ENCODE assay signal across 9 mouse cellular contexts in genomic region chr4:53715977-53716376, GRCm38 (mm10). TPM values are rescaled to one million over a fixed set of nuclear protein-coding genes. Genes with fewer than 3 reads are reported as not detected.
DNase-seq lines count a peak whose midpoint lies in the region; ATAC-seq and TF ChIP-seq lines count a peak whose summit lies in the region.
"Had no signal": no experiment of that assay in that cellular context is flagged by ENCODE, and none has a peak within 500 bp of the region (broad histone marks: within the 10 kb centered on the region; RNA-seq: fewer than 3 reads in every experiment).

No protein-coding gene starts in this region.

- no peaks in the 10 kb centered on the region for H3K4me1 ChIP-seq in intestine, postnatal 0 days (replicated peaks; ENCODE audit: control insufficient read depth, insufficient read depth, low read length)
- H3K4me1 ChIP-seq in intestine, embryonic 16.5 days (ENCODE audit: control insufficient read depth, insufficient read depth, low read length) = peaks cover 7% of the 10 kb centered on the region; the same call in 1 of the 2 replicates
- H3K4me1 ChIP-seq in cortical plate, adult 2 months (ENCODE audit: control insufficient read depth, insufficient read depth, low read length) = no peaks in the 10 kb centered on the region
- peaks cover 11% of the 10 kb centered on the region for H3K4me1 ChIP-seq in embryonic facial prominence, embryonic 10.5 days

- peak; percentile 14 for DNase-seq in thymus, postnatal 25 days
- no peak for DNase-seq in thymus, postnatal 10 days (ENCODE audit: low spot score in 2 of 2)
- no peak for DNase-seq in frontal cortex, postnatal 10 days (ENCODE audit: low spot score in 2 of 2)
- DNase-seq in layer of hippocampus, postnatal 10 days (ENCODE audit: low spot score in 2 of 2) = no peak
- no peak for DNase-seq in embryonic facial prominence, embryonic 10.5 days (ENCODE audit: low spot score)

- no peak for ATAC-seq in intestine, postnatal 0 days
- ATAC-seq in intestine, embryonic 16.5 days = no peak
- ATAC-seq: hindbrain, embryonic 16.5 days had no signal

- H3K9me3 ChIP-seq in intestine, postnatal 0 days (ENCODE audit: control insufficient read depth) = no peaks in the 10 kb centered on the region
- no peaks in the 10 kb centered on the region for H3K9me3 ChIP-seq in intestine, embryonic 16.5 days (ENCODE audit: control insufficient read depth, low read length)
- no peaks in the 10 kb centered on the region for H3K9me3 ChIP-seq in embryonic facial prominence, embryonic 10.5 days

- H3K27me3 ChIP-seq in intestine, postnatal 0 days (replicated peaks; ENCODE audit: control insufficient read depth, insufficient read depth, low read length) = no peaks in the 10 kb centered on the region
- H3K27me3 ChIP-seq in intestine, embryonic 16.5 days (replicated peaks; ENCODE audit: control insufficient read depth, insufficient read depth, low read length) = no peaks in the 10 kb centered on the region
- H3K27me3 ChIP-seq in embryonic facial prominence, embryonic 10.5 days (replicated peaks; ENCODE audit: low read depth, poor library complexity, severe bottlenecking) = no peaks in the 10 kb centered on the region

- no peaks in the 10 kb centered on the region for H3K36me3 ChIP-seq in intestine, postnatal 0 days (ENCODE audit: control insufficient read depth, insufficient read depth)
- no peaks in the 10 kb centered on the region for H3K36me3 ChIP-seq in intestine, embryonic 16.5 days (ENCODE audit: control insufficient read depth, insufficient read depth, low read length)
- peaks cover 14% of the 10 kb centered on the region for H3K36me3 ChIP-seq in embryonic facial prominence, embryonic 10.5 days (replicated peaks)

- H3K9ac ChIP-seq in intestine, postnatal 0 days (ENCODE audit: low read depth, low read length) = no peak overlapping the region
- no peak overlapping the region for H3K9ac ChIP-seq in intestine, embryonic 16.5 days (ENCODE audit: low read depth, low read length)

- no peak overlapping the region for H3K4me2 ChIP-seq in intestine, postnatal 0 days (replicated peaks; ENCODE audit: low read depth)
- no peak overlapping the region for H3K4me2 ChIP-seq in intestine, embryonic 16.5 days (ENCODE audit: low read depth, low read length)

- peak; percentile 65 for TF ChIP-seq CTCF in intestine, postnatal 0 days (IDR thresholded peaks at IDR 0.05; ENCODE audit: low read depth)
- TF ChIP-seq CTCF in cortical plate, adult 2 months (IDR thresholded peaks at IDR 0.05; ENCODE audit: extremely low read depth, insufficient read depth, low read length) = peak; percentile 21; the same call in 1 of the 2 replicates

- TF ChIP-seq POLR2A in cortical plate, adult 2 months (IDR thresholded peaks at IDR 0.05; ENCODE audit: extremely low read depth, insufficient read depth, low read length) = no peak

- H3K27ac ChIP-seq in intestine, postnatal 0 days (ENCODE audit: low read depth, low read length) = no peak overlapping the region
- no peak overlapping the region for H3K27ac ChIP-seq in intestine, embryonic 16.5 days (ENCODE audit: low read length)
- no peak overlapping the region for H3K27ac ChIP-seq in cortical plate, adult 2 months (ENCODE audit: insufficient read depth, low read length)
- H3K27ac ChIP-seq in embryonic facial prominence, embryonic 10.5 days (replicated peaks) = no peak overlapping the region

- H3K4me3 ChIP-seq in intestine, postnatal 0 days (ENCODE audit: low read depth, low read length) = no peak overlapping the region
- H3K4me3 ChIP-seq in intestine, embryonic 16.5 days (ENCODE audit: low read length) = no peak overlapping the region
- H3K4me3 ChIP-seq in cortical plate, adult 2 months (ENCODE audit: insufficient read depth, low read length) = no peak overlapping the region
- H3K4me3 ChIP-seq in embryonic facial prominence, embryonic 10.5 days = no peak overlapping the region

RNA-seq across cellular contexts. Expression of gene Fktn, which starts 2.2 kb away (rescaled TPM):
- polyA plus RNA-seq in intestine, postnatal 0 days (2015; fragmentation: Nextera tagmentation; extraction: Ambion mirVana) = 3.5 and 4.4 TPM in 2 replicates
- 12.7 and 13.6 TPM in 2 replicates for polyA plus RNA-seq in intestine, embryonic 16.5 days (2015; fragmentation: Nextera tagmentation; extraction: Ambion mirVana)
- 23.2 and 23.5 TPM in 2 replicates for polyA plus RNA-seq in cortical plate, adult 2 months (2012; rRNA removed)
- total RNA-seq in layer of hippocampus, postnatal 10 days (2021) = 10 to 100 TPM; 27.1 to 27.7 TPM
- 18.6 and 20.5 TPM in 2 replicates for polyA plus RNA-seq in embryonic facial prominence, embryonic 10.5 days (2016; fragmentation: Nextera tagmentation; extraction: Ambion mirVana)
